Mouse (Mus musculus): ENCODE data around the gene Rnf224. TPM values are rescaled to one million over a fixed set of nuclear protein-coding genes. Genes with fewer than 3 reads are reported as not detected.

The Rnf224 gene
- not detected in 2 replicates for polyA plus RNA-seq (2012; rRNA removed)
- not detected in 2 replicates for polyA plus RNA-seq (2014; fragmentation: Nextera tagmentation; extraction: Ambion mirVana)

GRCm38 (mm10) chr2:25236614-25237013 is at the start of gene Rnf224:
Gene Rnf224, minus strand, starts transcription at chr2:25236787.
- H3K4me1 ChIP-seq (replicated peaks; ENCODE audit: control insufficient read depth in 2 of 2, insufficient read depth in 2 of 2, low read length in 1 of 2): peaks cover 3 to 16% of the 10 kb centered on the region in 2 experiments
- no peaks in the 10 kb centered on the region for H3K36me3 ChIP-seq (replicated peaks; ENCODE audit: control insufficient read depth, insufficient read depth, low read depth)
- H3K9ac ChIP-seq (replicated peaks): no peak within 1 kb of the TSS
- H3K4me2 ChIP-seq (ENCODE audit: low read depth): no peak within 1 kb of the TSS
- H3K27ac ChIP-seq: no peak within 1 kb of the TSS
- TF ChIP-seq CTCF (IDR thresholded peaks at IDR 0.05; ENCODE audit: low read depth) (no peak), EP300 (IDR thresholded peaks at IDR 0.05; ENCODE audit: low read depth) (no peak)
- H3K4me3 ChIP-seq (ENCODE audit: insufficient read depth in 1 of 2, low read depth in 2 of 2, low read length in 2 of 2): no peak within 1 kb of the TSS
- 25% methylated on average over 8 of the region's 8 CpGs for WGBS (ENCODE audit: insufficient replicate concordance)
- DNase-seq (ENCODE audit: low read depth in 3 of 3, low spot score in 3 of 3): no peak
- no peak for ATAC-seq (ENCODE audit: insufficient read depth)
- no peaks in the 10 kb centered on the region for H3K9me3 ChIP-seq (ENCODE audit: control insufficient read depth, low read length)
- H3K27me3 ChIP-seq (ENCODE audit: control insufficient read depth, insufficient read depth, low read length): peaks cover 7% of the 10 kb centered on the region

DNA sequence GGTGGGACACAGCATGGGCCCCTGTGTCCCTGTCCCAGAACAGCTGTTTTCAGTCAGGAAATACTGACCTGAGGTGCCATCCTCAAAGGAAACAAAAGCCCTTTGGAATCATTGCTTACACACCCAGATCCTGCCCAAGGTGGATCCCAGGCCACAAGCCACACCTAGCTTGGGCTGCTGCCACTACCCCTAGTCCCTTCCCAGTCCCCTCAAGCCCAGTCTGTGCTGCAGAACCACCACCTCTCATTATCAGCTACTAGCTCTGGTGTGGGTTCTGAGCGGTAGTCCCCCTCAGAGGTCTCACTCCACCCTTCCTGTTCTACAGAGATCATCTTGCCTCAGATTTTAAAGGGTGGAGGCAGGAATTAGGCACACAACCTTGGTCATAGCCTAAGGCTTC is 49.7 kb upstream of the Rnf224 start:
- peak; percentile 41; the same call in 1 of the 2 replicates for ATAC-seq (ENCODE audit: insufficient read depth)
- 18% methylated on average over 1 of the region's 1 CpGs for WGBS (ENCODE audit: insufficient replicate concordance)
- Histone ChIP-seq H3K36me3 (replicated peaks; ENCODE audit: control insufficient read depth, insufficient read depth, low read depth) (peaks cover 5% of the 10 kb centered on the region), H3K4me1 (replicated peaks; ENCODE audit: control insufficient read depth in 2 of 2, insufficient read depth in 2 of 2, low read length in 1 of 2) (peaks cover 0 to 7% of the 10 kb centered on the region in 2 experiments; a peak in 1 of 4 replicates), H3K27me3 (ENCODE audit: control insufficient read depth, insufficient read depth, low read length) (peaks cover 31% of the 10 kb centered on the region), H3K9ac (replicated peaks) (no peak overlapping the region), H3K9me3 (ENCODE audit: control insufficient read depth, low read length) (no peaks in the 10 kb centered on the region), H3K4me3 (ENCODE audit: insufficient read depth in 1 of 2, low read depth in 2 of 2, low read length in 2 of 2) (no peak overlapping the region), H3K4me2 (ENCODE audit: low read depth) (no peak overlapping the region), H3K27ac (no peak overlapping the region)
- TF ChIP-seq EP300 (IDR thresholded peaks at IDR 0.05; ENCODE audit: low read depth) (no peak), CTCF (IDR thresholded peaks at IDR 0.05; ENCODE audit: low read depth) (no peak)
- DNase-seq (ENCODE audit: low read depth in 3 of 3, low spot score in 3 of 3): no peak

GRCm38 (mm10) chr2:25285551-25285950 is 49.0 kb upstream of the Rnf224 start:
- no peaks in the 10 kb centered on the region for H3K9me3 ChIP-seq (ENCODE audit: control insufficient read depth, low read length)
- H3K27me3 ChIP-seq (ENCODE audit: control insufficient read depth, insufficient read depth, low read length): peaks cover 23% of the 10 kb centered on the region
- TF ChIP-seq CTCF (IDR thresholded peaks at IDR 0.05; ENCODE audit: low read depth): no peak
- TF ChIP-seq EP300 (IDR thresholded peaks at IDR 0.05; ENCODE audit: low read depth): no peak
- H3K27ac ChIP-seq: no peak overlapping the region
- 73% methylated on average over 2 of the region's 2 CpGs for WGBS (ENCODE audit: insufficient replicate concordance)
- H3K36me3 ChIP-seq (replicated peaks; ENCODE audit: control insufficient read depth, insufficient read depth, low read depth): peaks cover 5% of the 10 kb centered on the region
- no peak overlapping the region for H3K4me2 ChIP-seq (ENCODE audit: low read depth)
- DNase-seq (ENCODE audit: low read depth in 3 of 3, low spot score in 3 of 3) (no peak), ATAC-seq (ENCODE audit: insufficient read depth) (no peak)
- H3K9ac ChIP-seq (replicated peaks): no peak overlapping the region
- peaks cover 0 to 7% of the 10 kb centered on the region in 2 experiments; a peak in 1 of 4 replicates for H3K4me1 ChIP-seq (replicated peaks; ENCODE audit: control insufficient read depth in 2 of 2, insufficient read depth in 2 of 2, low read length in 1 of 2)
- no peak overlapping the region for H3K4me3 ChIP-seq (ENCODE audit: insufficient read depth in 1 of 2, low read depth in 2 of 2, low read length in 2 of 2)

DNA sequence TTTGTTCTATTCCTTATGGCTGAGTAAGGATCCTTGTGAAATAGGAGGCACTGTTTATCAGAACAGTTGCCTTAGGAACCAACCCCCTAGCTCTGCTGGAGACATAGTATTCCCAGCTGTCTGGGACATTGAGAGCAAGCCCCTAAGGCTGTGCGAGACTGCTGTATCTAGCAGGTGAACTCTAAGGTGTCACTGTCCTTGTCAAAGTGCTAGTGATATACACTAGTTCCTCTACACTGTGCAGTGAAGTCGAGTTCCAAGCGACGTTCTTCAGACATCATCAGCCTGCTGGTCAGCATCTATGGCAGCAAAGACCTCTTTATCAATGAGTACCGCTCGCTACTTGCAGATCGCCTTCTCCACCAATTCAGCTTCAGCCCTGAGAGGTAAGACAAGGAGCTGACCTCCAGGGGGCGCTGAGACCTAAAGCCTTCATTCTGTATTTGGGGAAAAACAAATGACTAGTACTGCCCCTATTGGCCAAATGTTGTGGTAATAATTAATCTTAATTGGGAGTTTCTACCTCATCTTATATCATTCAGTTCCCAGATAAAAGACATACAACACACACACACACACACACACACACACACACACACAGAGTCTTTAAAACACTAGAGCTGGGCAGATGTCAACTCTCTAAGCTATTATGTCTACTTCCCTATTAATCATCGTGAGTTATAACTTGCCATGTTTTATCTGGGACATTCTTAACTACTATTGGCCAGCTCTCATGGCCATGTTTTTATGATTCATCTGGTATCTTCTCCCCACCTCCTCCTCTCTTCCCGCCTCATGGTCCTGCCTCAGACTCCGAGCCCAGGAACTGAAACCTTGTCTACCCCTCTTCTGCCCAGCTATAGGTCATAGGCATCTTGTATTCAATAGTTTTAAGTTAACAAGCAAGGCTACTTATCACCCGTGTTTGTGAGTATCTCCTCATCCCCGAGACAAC is 42.6 kb upstream of the Rnf224 start:
- DNase-seq (ENCODE audit: low read depth in 3 of 3, low spot score in 3 of 3): peak; percentile 68 to 73 (median 70)
- 53% methylated on average over 13 of the region's 13 CpGs for WGBS (ENCODE audit: insufficient replicate concordance)
- no peak overlapping the region for H3K27ac ChIP-seq
- no peak overlapping the region for H3K9ac ChIP-seq (replicated peaks)
- H3K36me3 ChIP-seq (replicated peaks; ENCODE audit: control insufficient read depth, insufficient read depth, low read depth): peaks cover 41% of the 10 kb centered on the region
- H3K27me3 ChIP-seq (ENCODE audit: control insufficient read depth, insufficient read depth, low read length): no peaks in the 10 kb centered on the region
- ATAC-seq (ENCODE audit: insufficient read depth): no peak
- TF ChIP-seq CTCF (IDR thresholded peaks at IDR 0.05; ENCODE audit: low read depth): peak; percentile 91
- no peak for TF ChIP-seq EP300 (IDR thresholded peaks at IDR 0.05; ENCODE audit: low read depth)
- H3K9me3 ChIP-seq (ENCODE audit: control insufficient read depth, low read length): no peaks in the 10 kb centered on the region
- no peak overlapping the region for H3K4me2 ChIP-seq (ENCODE audit: low read depth)
- no peak overlapping the region for H3K4me3 ChIP-seq (ENCODE audit: insufficient read depth in 1 of 2, low read depth in 2 of 2, low read length in 2 of 2)
- no peaks in the 10 kb centered on the region for H3K4me1 ChIP-seq (replicated peaks; ENCODE audit: control insufficient read depth in 2 of 2, insufficient read depth in 2 of 2, low read length in 1 of 2)

GRCm38 (mm10) chr2:25273010-25273409 is 36.4 kb upstream of the Rnf224 start:
- no peak for TF ChIP-seq EP300 (IDR thresholded peaks at IDR 0.05; ENCODE audit: low read depth)
- TF ChIP-seq CTCF (IDR thresholded peaks at IDR 0.05; ENCODE audit: low read depth): no peak
- H3K27ac ChIP-seq: peak overlapping the region; percentile 36; the same call in 1 of the 2 replicates
- H3K36me3 ChIP-seq (replicated peaks; ENCODE audit: control insufficient read depth, insufficient read depth, low read depth): peaks cover 38% of the 10 kb centered on the region

More at GRCm38 (mm10) chr2:25273010-25273409, 36.4 kb upstream of the Rnf224 start:
- DNase-seq (ENCODE audit: low read depth in 3 of 3, low spot score in 3 of 3) (no peak), ATAC-seq (ENCODE audit: insufficient read depth) (no peak)
- Histone ChIP-seq H3K4me2 (ENCODE audit: low read depth) (peak overlapping the region; percentile 86), H3K9ac (replicated peaks) (peak overlapping the region; percentile 94), H3K4me1 (replicated peaks; ENCODE audit: control insufficient read depth in 2 of 2, insufficient read depth in 2 of 2, low read length in 1 of 2) (peaks cover 5 to 12% of the 10 kb centered on the region in 2 experiments), H3K4me3 (ENCODE audit: insufficient read depth in 1 of 2, low read depth in 2 of 2, low read length in 2 of 2) (peak overlapping the region; percentile 79 to 88), H3K27me3 (ENCODE audit: control insufficient read depth, insufficient read depth, low read length) (no peaks in the 10 kb centered on the region), H3K9me3 (ENCODE audit: control insufficient read depth, low read length) (no peaks in the 10 kb centered on the region)
- 34% methylated on average over 16 of the region's 16 CpGs for WGBS (ENCODE audit: insufficient replicate concordance)

Measured in liver, embryonic 14.5 days (tissue).